Mouse (Mus musculus) forebrain, embryonic 10.5 days (tissue): ENCODE measurements around the gene Ifi214. TPM values are rescaled to one million over a fixed set of nuclear protein-coding genes. Genes with fewer than 3 reads are reported as not detected.
"Not testable (repeated sequence)": the region's sequence is repeated elsewhere in the genome, so short reads cannot be mapped to it uniquely, and the experiment has no call there.

Experiments used
- DNase-seq: peaks from one replicate; pipeline ENCODE4 v3.0.0-alpha.2; 2017; ENCODE audit warnings: low spot score; ENCODE audit errors: extremely low spot score
- H3K27ac ChIP-seq: fragments of 300-500 bp; sonication (generic); 2 replicates; pipeline ENCODE4 v1.5.1; 2016; ENCODE audit warnings: mild to moderate bottlenecking
- H3K27me3 ChIP-seq: fragments of 300-500 bp; sonication (generic); 2 replicates; pipeline ENCODE4 v1.6.1; 2016; ENCODE audit warnings: mild to moderate bottlenecking; ENCODE audit not compliant: poor library complexity, severe bottlenecking
- H3K36me3 ChIP-seq: fragments of 300-500 bp; sonication (generic); replicated peaks from 2 replicates; pipeline ENCODE4 v1.6.1; 2016; ENCODE audit warnings: mild to moderate bottlenecking, moderate library complexity
- H3K4me1 ChIP-seq: fragments of 300-500 bp; sonication (generic); 2 replicates; pipeline ENCODE4 v1.6.1; 2016
- H3K4me3 ChIP-seq: fragments of 300-500 bp; sonication (generic); 2 replicates; pipeline ENCODE4 v1.5.1; 2016; ENCODE audit warnings: mild to moderate bottlenecking, moderate library complexity
- H3K9me3 ChIP-seq: fragments of 300-500 bp; sonication (generic); 2 replicates; pipeline ENCODE4 v1.6.1; 2016; ENCODE audit warnings: mild to moderate bottlenecking, moderate library complexity
- WGBS: fragments of 180-500 bp; shearing (Covaris S2); methylation state at CpG from one replicate; pipeline ENCODE4 v1.1.7; 2016; 5-methylcytosine and 5-hydroxymethylcytosine counted together
- polyA plus RNA-seq: library from polyadenylated mRNA; unstranded; fragments of >200 nt; fragmentation: Nextera tagmentation; extraction: Ambion mirVana; gene quantifications from 2 replicates; pipeline ENCODE4 v1.2.1, GENCODE M21; 2016

Gene Ifi214
- polyA plus RNA-seq, result not detected in 2 replicates

GRCm38 (mm10) chr1:173535791-173536190 is at the start of gene Ifi214:
Gene Ifi214, minus strand, starts transcription at chr1:173535957.
- not testable (repeated sequence) for H3K4me3 ChIP-seq, H3K27ac ChIP-seq, H3K4me1 ChIP-seq, H3K9me3 ChIP-seq, H3K36me3 ChIP-seq, DNase-seq, H3K27me3 ChIP-seq
- WGBS, result 89% methylated on average over 3 of the region's 3 CpGs

DNA sequence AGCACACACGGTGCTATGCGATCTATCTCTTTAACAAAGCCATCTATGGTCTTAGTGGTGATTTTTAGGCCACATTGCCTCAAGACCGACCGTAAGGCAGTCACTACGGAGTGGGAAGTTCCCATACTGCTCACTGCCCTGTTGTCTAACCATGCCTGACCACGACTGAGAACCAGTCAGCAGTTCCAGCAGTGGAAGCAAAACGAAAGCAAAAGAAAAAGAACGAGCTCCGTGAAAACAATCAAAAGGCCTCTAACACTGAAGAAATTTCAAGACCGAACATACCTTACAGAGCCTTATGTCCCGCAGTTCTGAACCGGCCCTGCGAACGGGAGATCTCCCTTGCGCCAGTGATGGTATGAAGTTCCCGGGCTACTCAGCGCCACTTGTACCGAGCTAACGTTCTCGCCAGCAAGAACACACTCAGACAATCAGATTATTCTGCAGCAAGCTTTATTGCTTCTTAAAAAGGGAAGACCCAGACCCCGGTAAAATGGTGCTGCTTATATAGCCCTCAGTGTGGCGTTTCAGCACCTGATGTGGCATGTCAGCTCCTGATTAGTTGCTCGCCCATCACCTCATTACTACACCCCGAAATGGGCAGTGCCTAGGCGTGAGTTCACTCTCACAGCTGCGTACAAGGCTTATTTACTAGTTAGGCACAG is 44.3 kb upstream of the Ifi214 start:
- Histone ChIP-seq H3K9me3 (peaks cover 34% of the 10 kb centered on the region), H3K27me3 (no peaks in the 10 kb centered on the region), H3K4me3 (no peak overlapping the region), H3K36me3 (no peaks in the 10 kb centered on the region), H3K4me1 (no peaks in the 10 kb centered on the region), H3K27ac (no peak overlapping the region)
- 95% methylated on average over 26 of the region's 26 CpGs for WGBS
- DNase-seq, result no peak

- DNase-seq, result no peak
- no peak overlapping the region for H3K4me3 ChIP-seq
- no peak overlapping the region for H3K27ac ChIP-seq
- peaks cover 34% of the 10 kb centered on the region for H3K9me3 ChIP-seq
- H3K4me1 ChIP-seq, result no peaks in the 10 kb centered on the region
- H3K36me3 ChIP-seq, result no peaks in the 10 kb centered on the region
- H3K27me3 ChIP-seq, result no peaks in the 10 kb centered on the region
- WGBS, result 95% methylated on average over 9 of the region's 9 CpGs
These were observed 43.3 kb upstream of the Ifi214 start for GRCm38 (mm10) chr1:173579079-173579478.

GRCm38 (mm10) chr1:173550491-173551050 is 14.8 kb upstream of the Ifi214 start:
- H3K4me3 ChIP-seq, H3K27ac ChIP-seq, H3K9me3 ChIP-seq, H3K4me1 ChIP-seq, DNase-seq, H3K27me3 ChIP-seq, H3K36me3 ChIP-seq: not testable (repeated sequence)
- WGBS, result 86% methylated on average over 5 of the region's 5 CpGs

- H3K4me1 ChIP-seq, H3K9me3 ChIP-seq, H3K27ac ChIP-seq, DNase-seq, H3K4me3 ChIP-seq, H3K36me3 ChIP-seq, H3K27me3 ChIP-seq: not testable (repeated sequence)
- WGBS, result 91% methylated on average over 3 of the region's 3 CpGs
These were observed 13.0 kb upstream of the Ifi214 start for GRCm38 (mm10) chr1:173548798-173549197.

DNA sequence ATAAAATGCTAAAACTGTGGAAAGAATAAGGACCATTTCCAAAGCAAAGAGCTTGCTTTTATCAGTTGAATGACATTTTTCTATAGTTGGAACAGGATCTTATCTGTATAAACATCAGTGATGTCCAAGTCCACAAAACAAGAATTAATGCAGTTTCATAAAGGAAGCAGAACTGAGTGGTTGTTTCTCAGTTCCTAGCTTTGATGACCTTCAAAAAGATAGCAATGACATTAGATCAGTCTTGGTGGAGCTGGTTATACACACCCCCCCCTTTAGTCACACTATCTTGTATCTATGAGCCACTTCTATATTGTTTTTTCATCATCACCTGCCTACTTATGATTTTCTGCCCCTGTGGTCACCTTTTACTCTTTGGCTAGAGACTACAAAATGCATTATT is 14.3 kb downstream of the Ifi214 start:
- Histone ChIP-seq H3K9me3 (no peaks in the 10 kb centered on the region), H3K4me3 (no peak overlapping the region), H3K4me1 (no peaks in the 10 kb centered on the region), H3K27ac (no peak overlapping the region), H3K36me3 (no peaks in the 10 kb centered on the region), H3K27me3 (no peaks in the 10 kb centered on the region)
- DNase-seq, result no peak

GRCm38 (mm10) chr1:173510595-173510994 is 25.2 kb downstream of the Ifi214 start:
- H3K27me3 ChIP-seq, H3K9me3 ChIP-seq, H3K4me1 ChIP-seq, H3K4me3 ChIP-seq, H3K27ac ChIP-seq, DNase-seq, H3K36me3 ChIP-seq: not testable (repeated sequence)
- 96% methylated on average over 2 of the region's 2 CpGs for WGBS

GRCm38 (mm10) chr1:173491483-173491882 is 44.3 kb downstream of the Ifi214 start:
- not testable (repeated sequence) for H3K27me3 ChIP-seq, H3K4me1 ChIP-seq, H3K36me3 ChIP-seq, DNase-seq, H3K27ac ChIP-seq, H3K9me3 ChIP-seq, H3K4me3 ChIP-seq

GRCm38 (mm10) chr1:173490812-173491480 is 44.8 kb downstream of the Ifi214 start, which contains the start of gene Ifi206:
Gene Ifi206, minus strand, starts transcription at chr1:173491041.
- H3K4me1 ChIP-seq, H3K27ac ChIP-seq: not testable (repeated sequence)

GRCm38 (mm10) chr1:173481182-173481574 is 54.6 kb downstream of the Ifi214 start:
- not testable (repeated sequence) for H3K4me3 ChIP-seq, H3K27me3 ChIP-seq, DNase-seq, H3K36me3 ChIP-seq, H3K27ac ChIP-seq, H3K9me3 ChIP-seq, H3K4me1 ChIP-seq
- 90% methylated on average over 3 of the region's 3 CpGs for WGBS

More at GRCm38 (mm10) chr1:173490812-173491480, 44.8 kb downstream of the Ifi214 start, which contains the start of gene Ifi206:
- not testable (repeated sequence) for H3K36me3 ChIP-seq, H3K9me3 ChIP-seq, H3K4me3 ChIP-seq, H3K27me3 ChIP-seq, DNase-seq
- WGBS, result 82% methylated on average over 3 of the region's 3 CpGs

- WGBS, result 91% methylated on average over 5 of the region's 5 CpGs
- not testable (repeated sequence) for H3K4me1 ChIP-seq, H3K4me3 ChIP-seq, H3K9me3 ChIP-seq, H3K36me3 ChIP-seq, H3K27me3 ChIP-seq, H3K27ac ChIP-seq, DNase-seq
These were observed 55.2 kb downstream of the Ifi214 start for GRCm38 (mm10) chr1:173480399-173481181.
